Mouse (Mus musculus) bone marrow macrophage, adult 2 months (primary cell): ENCODE results near the gene Pcsk1n. TPM values are rescaled to one million over a fixed set of nuclear protein-coding genes. Genes with fewer than 3 reads are reported as not detected.
A peak's percentile ranks its signal among the peaks of the same experiment; 100 is the strongest.
"Not testable (repeated sequence)": the region's sequence is repeated elsewhere in the genome, so short reads cannot be mapped to it uniquely, and the experiment has no call there.

Experiments used
- H3K27ac ChIP-seq: 2 replicates; pipeline ENCODE4 v1.5.1; 2012; ENCODE audit warnings: low read depth, low read length; ENCODE audit not compliant: insufficient read depth
- H3K4me1 ChIP-seq: 2 replicates; pipeline ENCODE4 v1.6.1; 2012; ENCODE audit warnings: low read length; ENCODE audit not compliant: control insufficient read depth, insufficient read depth
- H3K4me3 ChIP-seq: 2 replicates; pipeline ENCODE4 v1.5.1; 2012; ENCODE audit warnings: mild to moderate bottlenecking, low read length, moderate library complexity; ENCODE audit not compliant: insufficient read depth
- CTCF ChIP-seq: IDR thresholded peaks from 2 replicates; pipeline ENCODE4 v1.5.1; 2012; ENCODE audit warnings: low read depth, mild to moderate bottlenecking, low read length, moderate library complexity
- POLR2A ChIP-seq: IDR thresholded peaks from 2 replicates; pipeline ENCODE4 v1.6.1; 2012; ENCODE audit warnings: mild to moderate bottlenecking, low read depth, low read length, borderline replicate concordance
- polyA plus RNA-seq: library from polyadenylated mRNA; stranded (reverse); fragments of >200 nt; gene quantifications from 2 replicates; pipeline ENCODE4 v1.2.4, GENCODE M21; 2012; ENCODE audit not compliant: missing spikeins, insufficient read depth, insufficient read length

Pcsk1n gene
- polyA plus RNA-seq, 1 experiment: not detected

- no peaks in the 10 kb centered on the region for H3K4me1 ChIP-seq
- no peak overlapping the region for H3K4me3 ChIP-seq
- TF ChIP-seq CTCF (no peak), POLR2A (no peak)
- no peak overlapping the region for H3K27ac ChIP-seq
Measured at GRCm38 (mm10) chrX:7904441-7904840, 15.2 kb upstream of the Pcsk1n start.

GRCm38 (mm10) chrX:7907735-7908134 lies 11.9 kb upstream of the Pcsk1n start, which contains the start of gene Gm10491:
Gm10491 (minus strand) TSS chrX:7907835.
- TF ChIP-seq CTCF (no peak), POLR2A (no peak)
- H3K4me3 ChIP-seq: no peak within 1 kb of the TSS
- no peak within 1 kb of the TSS for H3K27ac ChIP-seq
- no peaks in the 10 kb centered on the region for H3K4me1 ChIP-seq

- H3K27ac ChIP-seq, H3K4me1 ChIP-seq, H3K4me3 ChIP-seq: not testable (repeated sequence)
Measured at GRCm38 (mm10) chrX:7909242-7909641, 10.4 kb upstream of the Pcsk1n start, which contains the start of gene Gm10490. Gm10490 (plus strand) TSS chrX:7909542.

GRCm38 (mm10) chrX:7910473-7910872 lies 9.1 kb upstream of the Pcsk1n start:
- Histone ChIP-seq H3K4me1 (no peaks in the 10 kb centered on the region), H3K27ac (no peak overlapping the region), H3K4me3 (no peak overlapping the region)
- TF ChIP-seq CTCF (no peak), POLR2A (no peak)

GRCm38 (mm10) chrX:7915669-7916068 lies 4.0 kb upstream of the Pcsk1n start:
- not testable (repeated sequence) for H3K4me3 ChIP-seq, H3K27ac ChIP-seq, H3K4me1 ChIP-seq

- not testable (repeated sequence) for H3K4me3 ChIP-seq, H3K27ac ChIP-seq, H3K4me1 ChIP-seq
Measured at GRCm38 (mm10) chrX:7917960-7918359, 1.7 kb upstream of the Pcsk1n start.

GRCm38 (mm10) chrX:7922032-7922431 lies 2.4 kb downstream of the Pcsk1n start:
- H3K4me3 ChIP-seq: peak overlapping the region; percentile 28
- TF ChIP-seq POLR2A (no peak), CTCF (no peak)
- H3K4me1 ChIP-seq: no peaks in the 10 kb centered on the region
- H3K27ac ChIP-seq: no peak overlapping the region

- H3K27ac ChIP-seq: no peak overlapping the region
- TF ChIP-seq POLR2A (no peak), CTCF (no peak)
- no peaks in the 10 kb centered on the region for H3K4me1 ChIP-seq
- no peak overlapping the region for H3K4me3 ChIP-seq
Measured at GRCm38 (mm10) chrX:7926266-7926665, 6.6 kb downstream of the Pcsk1n start.

GRCm38 (mm10) chrX:7927116-7927515 lies 7.5 kb downstream of the Pcsk1n start:
- Histone ChIP-seq H3K4me1 (no peaks in the 10 kb centered on the region), H3K4me3 (peak overlapping the region; percentile 17), H3K27ac (no peak overlapping the region)
- TF ChIP-seq POLR2A (no peak), CTCF (no peak)

GRCm38 (mm10) chrX:7928270-7928790 lies 8.7 kb downstream of the Pcsk1n start, which contains the start of gene Eras:
Eras (minus strand) TSS chrX:7928607.
- TF ChIP-seq CTCF (no peak), POLR2A (no peak)
- Histone ChIP-seq H3K4me3 (peak within 1 kb of the TSS; percentile 17), H3K4me1 (no peaks in the 10 kb centered on the region), H3K27ac (no peak within 1 kb of the TSS)

GRCm38 (mm10) chrX:7936874-7937273 lies 17.3 kb downstream of the Pcsk1n start:
- no peaks in the 10 kb centered on the region for H3K4me1 ChIP-seq
- TF ChIP-seq CTCF (no peak), POLR2A (no peak)
- H3K4me3 ChIP-seq: no peak overlapping the region
- H3K27ac ChIP-seq: no peak overlapping the region
